Mouse (Mus musculus) small intestine, adult 2 months (tissue): ENCODE measurements around the gene Xylt1.

Experiments
- CTCF ChIP-seq: fragments of 200-500 bp; IDR thresholded peaks from 2 replicates; pipeline ENCODE4 v1.5.1; 2012; ENCODE audit warnings: low read depth, mild to moderate bottlenecking, control low read depth, inconsistent platforms, low read length, moderate library complexity, mixed read lengths; ENCODE audit not compliant: insufficient replicate concordance, insufficient read length; ENCODE audit errors: extremely low read depth
- POLR2A ChIP-seq: fragments of 200-500 bp; IDR thresholded peaks from 2 replicates; pipeline ENCODE4 v1.6.1; 2012; ENCODE audit warnings: low read depth, mild to moderate bottlenecking, control low read depth, inconsistent platforms, low read length, moderate library complexity

DNA sequence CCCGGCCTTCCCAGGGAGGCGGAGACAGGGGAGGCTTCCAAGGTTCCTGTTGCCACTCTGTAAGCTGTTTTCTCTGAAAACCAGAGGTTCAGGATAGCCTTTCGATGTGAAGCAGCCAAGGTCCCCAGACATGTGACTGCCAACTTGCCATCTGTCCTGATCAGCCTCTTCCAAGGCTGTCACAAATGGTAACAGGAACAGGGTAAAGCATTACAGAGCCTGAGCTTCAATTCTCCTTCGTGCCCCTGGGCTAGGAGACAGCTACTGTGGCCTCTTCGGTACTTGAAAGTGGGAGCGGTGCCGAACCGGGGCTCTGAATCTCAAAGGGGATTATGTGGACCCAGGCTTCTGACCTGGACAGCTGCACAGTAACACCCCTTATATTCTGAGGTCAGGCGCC is 287.4 kb downstream of the Xylt1 start:
- TF ChIP-seq POLR2A, result no peak
- TF ChIP-seq CTCF, result no peak
